8 mouse cellular contexts compared by ENCODE assay signal in genomic region chr3:159494709-159495108, GRCm38 (mm10). TPM values are rescaled to one million over a fixed set of nuclear protein-coding genes. Genes with fewer than 3 reads are reported as not detected.
DNase-seq lines count a peak whose midpoint lies in the region; ATAC-seq and TF ChIP-seq lines count a peak whose summit lies in the region.
"Not testable (repeated sequence)": the region's sequence is repeated elsewhere in the genome, so short reads cannot be mapped to it uniquely, and the experiment has no call there.

No protein-coding gene starts in this region.

- not testable (repeated sequence) for H3K27ac ChIP-seq in embryonic facial prominence, embryonic 15.5 days (replicated peaks); hindbrain, embryonic 15.5 days (replicated peaks); midbrain, embryonic 14.5 days (replicated peaks; ENCODE audit: low read depth, low read length); stomach, embryonic 16.5 days (ENCODE audit: low read length)
- peak overlapping the region; percentile 89 for H3K27ac ChIP-seq in heart, embryonic 10.5 days
- peak overlapping the region; percentile 91 for H3K27ac ChIP-seq in layer of hippocampus, adult 2 months
- H3K27ac ChIP-seq in liver, embryonic 15.5 days (replicated peaks), result peak overlapping the region; percentile 70; the same call in 1 of the 2 replicates

- peak overlapping the region; percentile 45 for H3K9ac ChIP-seq in embryonic facial prominence, embryonic 15.5 days
- peak overlapping the region; percentile 70 for H3K9ac ChIP-seq in hindbrain, embryonic 15.5 days
- peak overlapping the region; percentile 79 for H3K9ac ChIP-seq in liver, embryonic 15.5 days
- H3K9ac ChIP-seq in midbrain, embryonic 14.5 days (replicated peaks; ENCODE audit: low read length), result peak overlapping the region; percentile 70
- peak overlapping the region; percentile 76 for H3K9ac ChIP-seq in stomach, embryonic 16.5 days (ENCODE audit: low read length)

- peak overlapping the region; percentile 70 for H3K4me2 ChIP-seq in embryonic facial prominence, embryonic 15.5 days (replicated peaks)
- peak overlapping the region; percentile 76 for H3K4me2 ChIP-seq in hindbrain, embryonic 15.5 days
- H3K4me2 ChIP-seq in liver, embryonic 15.5 days, result peak overlapping the region; percentile 81
- H3K4me2 ChIP-seq in midbrain, embryonic 14.5 days (ENCODE audit: low read length), result peak overlapping the region; percentile 69
- H3K4me2 ChIP-seq in stomach, embryonic 16.5 days (ENCODE audit: low read depth, low read length), result peak overlapping the region; percentile 68

- ATAC-seq in G1E (ENCODE audit: extremely low read depth, insufficient number of reproducible peaks, low FRiP score, poor library complexity, severe bottlenecking); embryonic facial prominence, embryonic 15.5 days (ENCODE audit: insufficient number of reproducible peaks, low FRiP score, low TSS enrichment, low read depth); stomach, embryonic 16.5 days (ENCODE audit: insufficient read depth, low FRiP score): not testable (repeated sequence)
- peak; percentile 12; the same call in 1 of the 2 replicates for ATAC-seq in hindbrain, embryonic 15.5 days (ENCODE audit: low FRiP score, low read depth)
- ATAC-seq in liver, embryonic 15.5 days (ENCODE audit: insufficient read depth), result peak; percentile 47
- peak; percentile 31; the same call in 1 of the 2 replicates for ATAC-seq in midbrain, embryonic 14.5 days (ENCODE audit: low FRiP score, low TSS enrichment)

- not testable (repeated sequence) for TF ChIP-seq CTCF in G1E (IDR thresholded peaks at IDR 0.05; ENCODE audit: low read depth, low read length); layer of hippocampus, adult 2 months (conservative IDR thresholded peaks at IDR 0.05)

- H3K27me3 ChIP-seq in G1E (ENCODE audit: insufficient read depth, low read length); embryonic facial prominence, embryonic 15.5 days; heart, embryonic 10.5 days (ENCODE audit: insufficient read depth, poor library complexity, severe bottlenecking); hindbrain, embryonic 15.5 days; liver, embryonic 15.5 days; midbrain, embryonic 14.5 days (ENCODE audit: control insufficient read depth, insufficient read depth, low read length); stomach, embryonic 16.5 days (ENCODE audit: control insufficient read depth, insufficient read depth, low read length): not testable (repeated sequence)

- H3K4me1 ChIP-seq in G1E (ENCODE audit: insufficient read depth, low read depth, low read length); embryonic facial prominence, embryonic 15.5 days; heart, embryonic 10.5 days; hindbrain, embryonic 15.5 days (replicated peaks); liver, embryonic 15.5 days (replicated peaks); midbrain, embryonic 14.5 days (ENCODE audit: control insufficient read depth, insufficient read depth, low read length); stomach, embryonic 16.5 days (ENCODE audit: control insufficient read depth, insufficient read depth, low read length): not testable (repeated sequence)

- peak overlapping the region; percentile 73 for H3K4me3 ChIP-seq in G1E (ENCODE audit: low read depth, low read length)
- peak overlapping the region; percentile 61 for H3K4me3 ChIP-seq in embryonic facial prominence, embryonic 15.5 days (replicated peaks)
- H3K4me3 ChIP-seq in heart, embryonic 10.5 days, result peak overlapping the region; percentile 70
- H3K4me3 ChIP-seq in hindbrain, embryonic 15.5 days, result peak overlapping the region; percentile 68
- H3K4me3 ChIP-seq in layer of hippocampus, adult 2 months, result peak overlapping the region; percentile 77
- peak overlapping the region; percentile 78 for H3K4me3 ChIP-seq in liver, embryonic 15.5 days (replicated peaks)
- H3K4me3 ChIP-seq in midbrain, embryonic 14.5 days (replicated peaks; ENCODE audit: low read depth, low read length), result peak overlapping the region; percentile 52
- peak overlapping the region; percentile 67 for H3K4me3 ChIP-seq in stomach, embryonic 16.5 days (replicated peaks; ENCODE audit: low read length)

- not testable (repeated sequence) for H3K9me3 ChIP-seq in G1E (replicated peaks); embryonic facial prominence, embryonic 15.5 days (replicated peaks); heart, embryonic 10.5 days; hindbrain, embryonic 15.5 days; liver, embryonic 15.5 days (replicated peaks); midbrain, embryonic 14.5 days (ENCODE audit: control insufficient read depth, low read length); stomach, embryonic 16.5 days (replicated peaks; ENCODE audit: control insufficient read depth, low read length)

- DNase-seq in G1E (ENCODE audit: low spot score); heart, embryonic 10.5 days (ENCODE audit: low spot score); layer of hippocampus, adult 2 months (ENCODE audit: low spot score in 2 of 2): not testable (repeated sequence)
- DNase-seq in midbrain, embryonic 14.5 days, result peak; percentile 6

- H3K36me3 ChIP-seq in G1E (replicated peaks); embryonic facial prominence, embryonic 15.5 days; heart, embryonic 10.5 days; hindbrain, embryonic 15.5 days; liver, embryonic 15.5 days (replicated peaks); midbrain, embryonic 14.5 days (ENCODE audit: control insufficient read depth, insufficient read depth, low read length); stomach, embryonic 16.5 days (ENCODE audit: control insufficient read depth, insufficient read depth, low read length): not testable (repeated sequence)

RNA-seq across cellular contexts. Expression of gene Depdc1a, which starts 0.5 kb away (rescaled TPM):
- 57.1 and 84.4 TPM in 2 replicates for total RNA-seq in G1E (2014; fragmentation: Nextera tagmentation)
- total RNA-seq in G1E (2017), result 27.3 and 27.8 TPM in 2 replicates
- polyA plus RNA-seq in G1E (2012), result 0.55 and 1.1 TPM in 2 replicates
- polyA plus RNA-seq in embryonic facial prominence, embryonic 15.5 days (2015; fragmentation: Nextera tagmentation; extraction: Ambion mirVana), result 29.1 and 29.4 TPM in 2 replicates
- 32.2 and 33.3 TPM in 2 replicates for polyA plus RNA-seq in heart, embryonic 10.5 days (2016; fragmentation: Nextera tagmentation; extraction: Ambion mirVana)
- 4.4 and 5.8 TPM in 2 replicates for polyA plus RNA-seq in hindbrain, embryonic 15.5 days (2015; fragmentation: Nextera tagmentation; extraction: Ambion mirVana)
- under 1 TPM in 1 of 2 experiments, not detected in 1; 0.10 TPM for total RNA-seq in layer of hippocampus, adult 2 months (2021)
- polyA plus RNA-seq in liver, embryonic 15.5 days (2015; fragmentation: Nextera tagmentation; extraction: Ambion mirVana), result 22.0 and 24.8 TPM in 2 replicates
- polyA plus RNA-seq in midbrain, embryonic 14.5 days (2014; fragmentation: Nextera tagmentation; extraction: Ambion mirVana), result 2.2 and 5.2 TPM in 2 replicates
- 30.8 and 35.1 TPM in 2 replicates for polyA plus RNA-seq in stomach, embryonic 16.5 days (2015; fragmentation: Nextera tagmentation; extraction: Ambion mirVana)
